Mouse (Mus musculus): ENCODE results near the gene Snd1.

Snd1 gene

GRCm38 (mm10) chr6:28804751-28805150 is 329.8 kb downstream of the Snd1 start:
- TF ChIP-seq GATA4 (IDR thresholded peaks at IDR 0.05; ENCODE audit: insufficient replicate concordance, low read length) = no peak

DNA sequence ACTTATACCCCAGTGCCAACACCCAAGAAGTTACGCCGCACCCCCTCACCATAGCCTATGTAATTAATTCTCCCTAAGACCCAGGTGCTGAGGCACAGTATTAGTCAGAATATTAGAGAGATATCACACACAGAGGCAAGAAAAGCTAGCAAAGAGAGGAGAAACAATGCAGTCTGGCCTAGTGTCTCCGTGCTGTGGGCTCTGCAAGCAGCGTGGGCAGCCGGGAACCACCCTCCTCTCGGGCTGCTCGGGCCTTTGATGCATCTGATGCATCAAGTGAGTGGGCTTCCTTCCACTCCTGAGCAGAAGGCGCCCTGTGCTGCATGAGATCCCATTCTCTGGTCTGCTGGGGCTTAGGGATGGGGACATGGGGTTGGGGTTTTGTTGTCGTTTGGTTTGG is 338.1 kb downstream of the Snd1 start:
- TF ChIP-seq GATA4 (IDR thresholded peaks at IDR 0.05; ENCODE audit: insufficient replicate concordance, low read length) = no peak

GRCm38 (mm10) chr6:28814895-28815294 is 340.0 kb downstream of the Snd1 start:
- TF ChIP-seq GATA4 (IDR thresholded peaks at IDR 0.05; ENCODE audit: insufficient replicate concordance, low read length) = no peak

- TF ChIP-seq GATA4 (IDR thresholded peaks at IDR 0.05; ENCODE audit: insufficient replicate concordance, low read length) = no peak
Observed at GRCm38 (mm10) chr6:28817039-28817438, 342.1 kb downstream of the Snd1 start.

DNA sequence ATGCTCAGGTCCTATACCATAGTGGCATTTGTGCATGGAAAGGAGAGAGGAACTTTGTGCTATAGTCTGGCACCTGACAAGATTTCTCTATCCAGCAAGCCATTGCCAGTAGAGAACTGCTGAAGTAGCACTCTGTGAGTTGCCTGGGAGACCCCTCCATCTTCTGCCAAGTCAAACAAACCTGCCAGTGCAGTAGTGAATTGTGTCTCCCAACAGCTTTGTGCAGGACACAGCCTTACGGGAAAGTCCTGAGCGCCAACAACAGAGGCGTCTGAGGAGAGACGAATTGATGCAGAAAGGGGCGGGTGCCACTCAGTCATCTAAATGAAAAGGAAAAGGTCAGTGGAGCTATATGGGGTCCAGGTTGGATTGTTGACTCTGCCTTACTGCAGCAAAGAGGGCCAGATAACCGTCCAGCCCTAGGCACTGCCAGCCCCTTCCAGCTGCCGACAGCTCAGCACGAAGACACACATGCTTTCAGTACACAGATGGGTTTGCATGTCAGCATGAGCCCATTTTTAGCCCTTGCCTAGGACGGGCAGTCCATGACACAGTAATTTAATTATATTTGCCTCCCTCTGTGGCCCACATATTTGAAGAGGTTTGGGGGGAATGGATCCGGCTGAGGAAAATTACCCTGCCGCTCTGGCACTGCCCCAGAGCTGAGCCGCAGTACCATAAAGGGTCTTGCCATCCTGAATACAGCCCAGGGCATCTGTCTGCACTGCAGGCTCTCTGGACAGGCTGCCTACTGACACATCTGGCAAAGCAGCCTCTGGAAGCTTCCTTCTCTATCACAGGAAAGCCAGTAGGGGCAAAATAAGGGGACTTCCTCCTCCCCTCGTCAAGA is 344.8 kb downstream of the Snd1 start:
- TF ChIP-seq GATA4 (IDR thresholded peaks at IDR 0.05; ENCODE audit: insufficient replicate concordance, low read length) = no peak

DNA sequence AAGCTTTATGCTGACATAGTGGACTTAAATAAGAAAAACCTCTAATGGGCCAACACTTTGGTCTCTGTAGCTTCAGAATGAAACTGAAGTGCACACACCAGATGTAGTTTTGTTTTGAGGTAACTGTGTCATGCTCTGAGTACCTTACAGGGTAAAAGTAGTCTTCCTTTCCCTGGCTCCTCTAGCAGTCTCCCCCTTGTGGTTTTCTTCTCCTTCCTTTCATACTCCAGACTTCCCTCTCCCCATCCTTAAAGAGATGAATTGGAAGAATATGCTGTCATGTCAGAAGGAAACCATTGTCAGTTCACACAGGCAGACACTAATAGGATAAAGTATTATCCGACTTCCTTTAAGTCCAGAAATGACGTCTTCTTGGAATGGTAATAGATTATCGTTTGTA is 347.4 kb downstream of the Snd1 start:
- TF ChIP-seq GATA4 (IDR thresholded peaks at IDR 0.05; ENCODE audit: insufficient replicate concordance, low read length) = no peak

GRCm38 (mm10) chr6:28823375-28823774 is 348.4 kb downstream of the Snd1 start:
- no peak for TF ChIP-seq GATA4 (IDR thresholded peaks at IDR 0.05; ENCODE audit: insufficient replicate concordance, low read length)

DNA sequence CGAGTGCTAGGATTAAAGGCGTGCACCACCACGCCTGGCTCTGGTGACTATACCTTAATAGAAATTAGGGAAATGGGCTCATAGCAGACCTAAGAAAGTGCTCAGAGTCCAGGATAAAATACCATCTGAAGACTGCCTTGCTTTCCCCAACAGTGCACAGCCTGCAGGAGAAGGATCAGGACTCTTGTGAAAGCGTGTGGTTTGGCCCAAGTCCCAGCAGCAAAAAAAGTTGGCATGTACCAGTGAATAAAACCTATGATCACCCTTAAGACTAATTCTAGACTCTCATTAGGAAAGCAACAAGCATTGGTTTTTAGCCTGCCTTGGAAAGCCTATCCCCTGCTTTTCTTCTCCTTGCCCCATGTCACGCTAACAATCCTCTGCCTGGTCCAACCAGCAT is 348.9 kb downstream of the Snd1 start:
- no peak for TF ChIP-seq GATA4 (IDR thresholded peaks at IDR 0.05; ENCODE audit: insufficient replicate concordance, low read length)

- TF ChIP-seq GATA4 (IDR thresholded peaks at IDR 0.05; ENCODE audit: insufficient replicate concordance, low read length) = no peak
Observed at GRCm38 (mm10) chr6:28825894-28826293, 351.0 kb downstream of the Snd1 start.

DNA sequence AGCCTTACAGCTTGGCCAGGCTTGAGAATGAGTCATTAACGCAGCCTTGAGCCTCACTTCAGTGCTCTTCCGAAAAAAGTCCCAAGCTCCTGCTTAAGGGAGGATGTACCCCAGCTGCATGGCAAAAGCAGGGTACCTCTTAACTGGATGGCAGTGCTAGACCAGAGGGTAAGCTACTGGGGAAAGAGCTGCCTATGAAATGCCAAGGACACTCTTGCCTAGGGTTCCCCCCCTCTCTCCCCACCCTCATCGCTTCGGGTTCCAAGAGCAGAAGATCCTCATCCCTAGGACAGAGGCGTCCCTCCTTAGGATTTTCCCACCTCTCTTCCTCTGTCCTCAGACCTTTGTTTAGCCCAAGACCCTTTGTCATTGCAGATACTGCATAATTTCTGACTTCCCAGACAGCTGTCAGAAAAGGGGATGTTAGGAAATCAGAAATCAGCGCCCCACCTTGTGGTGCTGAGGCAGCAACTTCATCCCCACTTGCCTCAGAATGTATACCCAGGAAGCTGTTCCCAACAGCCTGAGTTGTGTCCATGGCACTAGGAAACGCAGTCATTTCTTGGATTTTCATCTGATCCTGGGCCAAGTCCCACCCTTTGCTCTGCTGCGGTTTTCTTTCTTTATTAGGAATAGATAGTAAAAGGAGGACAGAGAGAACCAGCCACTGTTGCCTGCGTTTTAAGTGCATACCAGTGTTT is 351.9 kb downstream of the Snd1 start:
- TF ChIP-seq GATA4 (IDR thresholded peaks at IDR 0.05; ENCODE audit: insufficient replicate concordance, low read length) = no peak

GRCm38 (mm10) chr6:28827565-28827964 is 352.6 kb downstream of the Snd1 start:
- no peak for TF ChIP-seq GATA4 (IDR thresholded peaks at IDR 0.05; ENCODE audit: insufficient replicate concordance, low read length)

DNA sequence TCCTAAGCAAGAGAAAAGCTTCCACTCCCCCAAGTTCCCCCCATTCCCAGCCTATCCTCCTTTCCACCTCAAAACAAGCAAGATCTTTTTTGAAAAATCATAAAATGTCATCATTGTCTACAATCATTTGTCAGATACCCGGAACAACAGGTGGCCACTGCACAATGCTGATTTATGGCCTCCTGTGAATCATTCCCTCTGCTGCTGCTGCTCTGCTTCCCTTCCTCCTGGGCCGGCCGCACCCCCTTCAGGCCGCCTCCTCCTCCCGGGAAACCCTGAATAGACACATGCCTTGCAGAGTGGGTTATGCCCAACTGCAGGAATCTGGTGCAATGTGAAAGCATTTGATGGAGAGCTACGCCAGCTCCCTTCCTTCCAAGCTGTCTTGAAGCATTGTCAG is 353.7 kb downstream of the Snd1 start:
- no peak for TF ChIP-seq GATA4 (IDR thresholded peaks at IDR 0.05; ENCODE audit: insufficient replicate concordance, low read length)

- no peak for TF ChIP-seq GATA4 (IDR thresholded peaks at IDR 0.05; ENCODE audit: insufficient replicate concordance, low read length)
Observed at GRCm38 (mm10) chr6:28830306-28830705, 355.4 kb downstream of the Snd1 start.

GRCm38 (mm10) chr6:28831011-28831853 is 356.3 kb downstream of the Snd1 start, which contains the start of gene Lrrc4:
Lrrc4 (minus strand) TSS chr6:28831747.
- TF ChIP-seq GATA4 (IDR thresholded peaks at IDR 0.05; ENCODE audit: insufficient replicate concordance, low read length) = no peak

Measured in liver, adult (tissue).